Mouse (Mus musculus): ENCODE measurements around the gene Fabp7. TPM values are rescaled to one million over a fixed set of nuclear protein-coding genes. Genes with fewer than 3 reads are reported as not detected.

Gene Fabp7
- not detected in 2 replicates for polyA plus RNA-seq (2012; ENCODE audit: low replicate concordance)

GRCm38 (mm10) chr10:57784876-57785150 is at the start of gene Fabp7:
Fabp7 (plus strand) TSS chr10:57784881.

GRCm38 (mm10) chr10:57794018-57794417 is 9.3 kb downstream of the Fabp7 start, which contains the start of gene Smpdl3a:
Smpdl3a (plus strand) TSS chr10:57794335.

Other genes starting within 250 kb of the Fabp7 start
- gene Pkib, start 152.9 kb upstream of the Fabp7 start, polyA plus RNA-seq (2012; ENCODE audit: low replicate concordance), result 16.9 and 20.1 TPM in 2 replicates
- gene Smpdl3a, start 9.5 kb downstream of the Fabp7 start, polyA plus RNA-seq (2012; ENCODE audit: low replicate concordance), result 53.8 and 100 TPM in 2 replicates

Measured in hematopoietic multipotent progenitor cell, adult 10-12 weeks (in vitro differentiated cells).